Comparison of ENCODE assay signal across 19 mouse cellular contexts in the genomic region with DNA sequence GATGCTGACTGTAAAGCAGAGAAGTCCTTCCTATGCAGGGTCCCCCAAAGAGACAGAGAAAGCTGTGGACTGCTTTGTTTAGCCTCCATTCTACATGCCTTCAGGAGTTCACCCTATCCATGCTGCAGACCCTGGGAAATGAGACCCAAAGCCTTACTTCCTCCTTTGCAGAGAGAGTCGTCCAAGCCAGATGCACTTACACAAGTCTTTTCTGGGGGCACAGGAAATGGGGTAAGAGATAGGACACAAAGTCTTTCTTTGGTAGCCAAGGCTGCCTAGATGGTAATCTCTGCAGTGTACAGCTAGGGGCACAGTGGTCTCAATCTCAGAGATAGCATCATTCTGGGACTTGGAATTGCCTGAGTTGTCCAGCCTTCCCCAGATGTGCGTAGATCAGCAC.
"Had no signal": no experiment of that assay in that cellular context is flagged by ENCODE, and none has a peak within 500 bp of the region (broad histone marks: within the 10 kb centered on the region; RNA-seq: fewer than 3 reads in every experiment).

No protein-coding gene starts in this region.

- H3K4me3 ChIP-seq: kidney, embryonic 15.5 days; left cerebral cortex, adult 2 months; midbrain, embryonic 12.5 days; midbrain, embryonic 15.5 days; myocyte; neural tube, embryonic 13.5 days had no signal

- H3K27me3 ChIP-seq: midbrain, embryonic 15.5 days; neural tube, embryonic 13.5 days had no signal

- ATAC-seq: liver, postnatal 0 days; lung, postnatal 0 days; midbrain, embryonic 15.5 days had no signal

- H3K9me3 ChIP-seq: kidney, embryonic 15.5 days; midbrain, embryonic 12.5 days; midbrain, embryonic 15.5 days; neural tube, embryonic 13.5 days had no signal

- H3K36me3 ChIP-seq: kidney, embryonic 15.5 days; midbrain, embryonic 12.5 days; midbrain, embryonic 15.5 days; neural tube, embryonic 13.5 days had no signal

- H3K4me2 ChIP-seq: kidney, embryonic 15.5 days; lung, embryonic 14.5 days; midbrain, embryonic 12.5 days; midbrain, embryonic 15.5 days; neural tube, embryonic 13.5 days had no signal

- DNase-seq: kidney, adult 11 months; kidney, adult 8-10 months; kidney, postnatal 10 days; kidney, postnatal 36 days; layer of hippocampus, postnatal 36 days; liver, postnatal 0 days; lung, embryonic 14.5 days; retina, postnatal 1 day; thymus, adult 2 months; thymus, postnatal 25 days had no signal

- H3K27ac ChIP-seq: kidney, embryonic 15.5 days; left cerebral cortex, adult 2 months; liver, embryonic 14.5 days; macrophage; midbrain, embryonic 12.5 days; midbrain, embryonic 15.5 days; neural tube, embryonic 13.5 days had no signal

- H3K9ac ChIP-seq: kidney, embryonic 15.5 days; liver, embryonic 14.5 days; liver, postnatal 0 days; lung, embryonic 14.5 days; midbrain, embryonic 12.5 days; midbrain, embryonic 15.5 days; neural tube, embryonic 13.5 days had no signal
